Mouse (Mus musculus) forelimb bud, embryonic 11.5 days (tissue): ENCODE data around the gene Large1.
"Not testable (repeated sequence)": the region's sequence is repeated elsewhere in the genome, so short reads cannot be mapped to it uniquely, and the experiment has no call there.

Experiments
- DNase-seq: peaks from one replicate; pipeline ENCODE4 v3.0.0-alpha.2; 2012; ENCODE audit warnings: low read depth, low spot score

Gene Large1

DNA sequence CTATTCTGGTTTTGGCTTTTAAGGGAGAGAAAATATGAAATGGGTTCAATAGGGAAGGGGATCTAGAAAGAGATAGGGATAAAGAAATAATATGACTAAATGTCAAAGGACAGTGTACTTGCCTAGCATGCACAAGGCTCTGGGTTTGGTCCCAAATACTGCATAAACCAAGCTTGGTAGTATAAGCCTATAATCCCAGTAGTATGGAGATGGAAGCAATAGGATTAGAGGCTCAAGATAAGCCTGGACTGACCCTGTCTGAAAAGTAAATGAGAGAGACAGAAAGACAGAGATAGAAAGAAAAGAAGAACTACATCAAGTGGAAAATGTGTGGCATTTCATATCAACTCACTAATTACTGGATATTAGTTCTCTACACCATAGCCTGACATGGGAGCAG is 180.7 kb downstream of the Large1 start:
- no peak for DNase-seq

DNA sequence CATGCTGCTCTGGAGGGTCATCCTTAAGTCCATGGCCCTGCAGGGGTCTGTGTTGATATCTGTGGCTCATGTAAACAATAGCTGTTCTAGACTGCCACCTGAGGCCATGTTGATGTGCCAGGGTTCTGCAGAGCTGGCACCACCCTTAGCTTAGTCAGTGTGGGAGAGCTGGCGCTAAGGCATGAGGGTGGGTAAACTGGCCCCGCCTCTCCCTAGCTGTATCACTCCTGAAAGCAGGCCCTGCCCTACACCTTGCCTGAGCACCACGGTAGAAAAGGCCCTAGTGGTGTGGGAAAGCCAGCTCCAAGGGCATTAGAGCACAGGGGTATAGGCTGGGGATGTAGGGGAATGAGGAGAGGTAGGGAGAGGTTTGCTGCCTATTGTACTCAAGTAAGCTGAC is 191.3 kb downstream of the Large1 start:
- DNase-seq: no peak

DNA sequence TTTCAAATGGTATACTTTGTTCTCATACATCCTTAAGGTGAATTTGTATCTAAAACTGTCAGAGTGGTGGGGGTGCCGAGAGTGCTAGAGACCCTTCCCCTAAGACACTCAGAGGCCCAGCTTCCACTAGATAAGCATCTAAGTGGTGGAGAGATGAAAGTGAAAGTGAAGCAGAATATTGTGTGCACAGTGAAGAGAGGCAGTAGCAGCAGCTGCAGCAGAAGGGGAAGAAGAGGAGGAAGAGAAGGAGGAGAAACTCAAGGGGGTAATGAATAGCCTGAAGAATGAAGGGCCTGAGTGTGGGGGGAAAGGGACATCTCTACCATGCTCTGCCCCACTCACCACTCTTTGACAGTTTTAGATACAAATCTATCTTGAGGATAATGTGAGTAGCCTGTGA is 191.8 kb downstream of the Large1 start:
- no peak for DNase-seq

DNA sequence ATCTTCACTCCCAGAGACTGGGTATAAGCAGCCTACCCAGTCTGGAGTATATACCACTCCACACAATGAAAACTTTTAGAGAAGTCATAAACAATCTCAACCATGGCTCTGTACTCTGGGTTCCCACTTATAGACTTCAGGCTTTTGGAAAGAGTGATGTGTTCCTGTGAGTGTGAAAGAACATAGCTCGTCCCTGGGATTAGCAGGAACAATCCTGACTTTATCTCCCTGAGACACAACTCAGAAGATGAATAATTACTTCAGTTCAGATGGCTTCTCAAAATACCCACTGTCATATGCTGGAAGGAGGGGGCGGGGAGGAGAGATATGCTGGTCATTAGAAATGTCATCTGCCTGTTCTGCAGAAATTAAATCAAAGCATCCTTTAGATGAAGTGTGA is 192.4 kb downstream of the Large1 start:
- DNase-seq: no peak

DNA sequence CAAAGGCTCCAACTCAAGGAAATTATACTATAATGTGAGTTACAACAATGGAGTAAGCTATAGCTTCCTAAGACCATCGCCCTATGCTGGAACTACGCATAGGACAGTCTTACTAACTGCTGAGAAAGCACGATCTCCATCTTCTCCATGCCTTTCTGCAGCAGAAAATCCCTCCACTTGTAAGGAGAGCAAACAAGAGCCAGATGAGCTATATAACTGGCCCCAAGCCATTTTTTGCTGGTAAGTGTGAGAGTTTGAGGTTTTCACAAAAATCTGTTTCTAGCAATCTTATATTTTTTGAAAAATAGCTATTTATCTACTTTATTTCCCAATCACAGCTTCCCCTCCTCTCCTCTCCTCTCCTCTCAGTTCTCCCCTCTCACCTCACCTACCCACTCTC is 206.1 kb downstream of the Large1 start:
- DNase-seq: no peak

DNA sequence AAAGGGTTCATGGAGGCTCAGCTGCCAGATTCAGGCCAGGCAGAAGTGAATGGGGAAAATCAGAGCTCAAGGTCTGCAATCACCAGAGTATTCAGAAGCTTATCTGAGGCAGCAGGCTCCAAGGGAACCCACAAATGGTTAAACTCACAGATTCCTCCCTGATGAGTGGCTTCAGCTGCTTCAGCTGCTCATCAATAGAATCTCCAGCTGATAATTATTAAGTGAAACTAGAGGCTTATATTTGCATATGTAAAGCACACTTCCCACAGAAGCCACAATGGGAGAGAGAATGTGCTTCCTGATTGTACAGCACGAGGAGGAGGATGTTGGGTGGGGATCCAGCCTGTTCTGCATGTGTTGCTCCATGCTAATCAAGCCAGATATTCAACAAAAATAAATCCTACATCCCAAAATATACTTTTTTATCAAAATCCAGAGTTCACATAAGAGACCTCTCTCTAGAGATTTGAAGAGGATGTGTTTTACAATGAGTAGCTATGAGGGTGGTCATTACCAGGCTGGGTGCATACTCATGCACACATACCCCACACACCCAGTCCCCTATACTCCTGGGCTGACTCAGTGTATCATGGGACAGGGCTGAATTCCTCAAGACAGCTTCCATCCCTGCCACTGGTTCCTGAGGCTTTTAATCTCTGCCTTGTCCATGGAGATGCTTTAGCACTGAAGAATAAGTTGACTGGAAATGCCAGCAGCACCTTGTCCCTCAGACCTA is 210.5 kb downstream of the Large1 start:
- DNase-seq: no peak

DNA sequence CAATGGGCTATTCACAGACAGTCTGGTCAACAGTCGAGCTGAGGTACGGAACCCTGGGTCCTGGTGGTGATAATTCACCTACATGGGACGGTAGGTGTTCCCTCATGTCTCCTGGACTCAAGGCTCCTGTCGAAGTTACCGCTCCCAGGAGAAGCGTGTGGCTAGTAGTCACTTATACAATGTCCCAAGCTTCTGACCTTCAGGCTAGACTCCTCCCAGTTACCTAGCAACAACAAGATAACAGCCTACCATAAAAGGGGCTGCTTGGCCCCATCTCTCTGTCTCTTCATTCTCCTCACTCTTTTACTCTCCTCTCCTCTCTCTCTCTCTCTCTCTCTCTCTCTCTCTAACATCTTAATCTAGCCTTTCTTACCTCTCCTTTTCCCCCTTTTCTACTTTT is 217.9 kb downstream of the Large1 start:
- no peak for DNase-seq

DNA sequence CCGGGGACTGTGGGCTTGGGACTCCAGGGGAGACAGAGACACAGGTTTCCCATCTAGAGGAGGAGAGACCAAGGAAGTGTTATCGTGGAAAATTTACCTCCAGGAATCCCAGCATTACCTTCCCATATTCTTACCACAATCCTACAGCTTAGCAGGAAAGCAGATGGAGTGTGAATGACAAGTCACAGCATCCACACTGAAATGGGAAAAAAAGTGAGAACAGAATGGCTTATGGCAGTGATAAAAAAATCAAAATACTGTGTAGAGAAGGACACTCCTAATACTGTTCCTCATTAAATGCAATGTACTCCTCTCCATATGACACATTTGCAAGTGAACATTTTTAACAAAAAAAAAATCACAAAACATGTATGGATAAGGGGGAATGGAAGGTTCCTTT is 221.3 kb downstream of the Large1 start:
- no peak for DNase-seq

DNA sequence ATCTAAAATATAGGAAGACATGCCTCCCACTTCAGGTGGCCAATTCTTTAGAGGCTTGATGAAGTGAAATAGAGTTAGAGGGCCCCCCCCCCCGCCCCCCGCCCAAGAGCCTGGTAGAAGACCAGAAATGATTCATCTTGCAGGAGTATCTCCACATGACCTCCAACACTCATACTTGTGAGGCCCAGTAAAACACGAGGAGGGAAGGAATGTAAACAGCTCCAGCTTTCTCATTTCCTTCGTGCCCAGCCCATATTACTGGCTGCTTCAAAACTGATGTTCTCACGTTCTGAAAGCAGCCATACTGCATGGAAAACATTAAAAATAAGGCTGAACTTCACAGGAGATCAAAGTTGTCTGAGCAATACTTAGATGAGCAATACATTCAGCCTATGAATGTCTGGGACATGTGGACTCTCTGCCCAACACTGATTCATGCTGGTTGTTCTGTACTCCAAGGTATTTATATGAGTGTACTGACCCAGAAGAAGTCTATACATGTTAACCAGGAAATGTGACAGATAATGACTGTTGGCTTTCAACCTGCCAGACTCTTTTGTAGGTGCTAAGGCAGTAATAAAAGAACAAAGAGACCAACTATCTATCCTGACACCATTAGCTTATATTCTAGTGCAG is 229.4 kb downstream of the Large1 start:
- DNase-seq: no peak

DNA sequence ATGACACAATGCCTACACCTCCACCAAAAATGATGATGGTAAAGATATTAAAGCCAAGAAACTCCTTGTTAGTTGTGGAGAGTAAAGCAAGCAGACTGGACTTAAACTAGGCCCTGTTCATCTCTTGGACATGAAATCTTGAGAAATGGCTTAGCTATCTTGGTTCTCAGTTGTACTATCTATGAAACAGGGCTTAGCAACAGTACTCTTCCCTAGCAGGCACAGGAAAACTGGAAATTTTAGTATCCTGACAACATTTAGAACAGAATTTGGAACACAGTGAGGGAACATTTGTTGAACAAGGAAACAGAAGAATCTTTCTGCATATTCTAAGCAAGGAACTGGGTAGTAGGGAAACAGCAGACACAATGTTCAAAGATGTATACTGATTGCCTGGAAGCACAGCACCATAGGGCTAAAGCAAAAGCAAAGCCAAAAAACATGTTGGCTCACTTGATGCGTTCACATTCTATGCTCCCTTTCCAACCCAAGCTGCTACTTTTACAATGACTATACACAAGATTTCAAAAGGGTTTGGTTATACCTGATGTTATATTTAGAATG is 240.9 kb downstream of the Large1 start:
- no peak for DNase-seq

DNA sequence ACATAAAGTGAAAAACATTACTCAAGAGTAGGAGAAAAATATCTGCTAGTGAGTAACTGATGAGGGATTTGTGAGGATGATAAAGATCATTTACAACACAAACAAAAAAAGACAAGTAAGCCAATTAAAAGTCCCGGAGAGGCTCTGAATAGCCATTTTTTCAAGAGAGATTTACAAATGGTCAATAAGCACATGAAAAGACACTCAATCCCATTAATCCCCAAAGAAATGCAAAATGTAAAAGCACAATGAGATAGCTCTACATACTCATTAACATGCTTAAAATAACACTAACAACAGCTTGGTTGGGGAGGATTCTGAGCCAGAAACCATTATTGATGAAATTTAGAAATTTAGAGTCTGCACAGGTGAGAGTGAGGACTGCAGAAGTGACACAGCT is 249.3 kb downstream of the Large1 start:
- DNase-seq: no peak

DNA sequence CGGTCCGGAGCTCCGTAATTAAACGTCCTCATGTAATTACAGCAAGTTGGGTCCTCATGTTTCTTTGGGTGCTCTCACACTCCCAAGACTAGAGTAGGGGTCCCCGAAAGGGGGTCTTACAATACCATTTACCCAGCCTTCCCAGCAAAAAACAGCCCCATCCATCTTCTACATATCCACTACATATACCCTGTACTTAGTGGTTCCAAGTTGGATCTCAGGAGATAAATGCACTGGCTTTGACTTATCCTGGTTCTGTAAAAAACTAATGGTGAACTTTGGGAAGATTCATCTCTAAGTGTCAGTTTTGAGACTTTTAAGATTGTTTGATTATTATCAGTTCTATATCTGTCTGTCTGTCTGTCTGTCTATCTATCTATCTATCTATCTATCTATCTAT is 252.3 kb downstream of the Large1 start:
- no peak for DNase-seq

DNA sequence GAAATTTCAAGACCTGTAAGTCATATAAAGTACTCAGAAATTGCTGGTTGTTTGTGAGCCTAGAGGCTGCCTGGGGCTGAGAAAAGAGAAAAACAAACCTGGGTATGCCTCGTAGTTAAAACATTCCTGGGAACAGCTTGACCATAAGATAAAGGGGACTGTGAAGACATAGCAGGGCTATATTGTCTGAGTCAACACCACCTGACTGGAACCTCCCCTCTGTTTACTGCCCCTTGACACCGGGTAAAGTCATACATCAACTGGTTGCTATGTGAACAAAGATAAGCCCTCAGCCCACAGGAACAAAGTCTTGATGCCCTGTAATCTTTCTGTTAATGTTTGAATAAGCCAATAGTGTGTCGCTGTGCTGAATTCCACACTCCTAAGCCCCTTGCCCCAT is 252.7 kb downstream of the Large1 start:
- DNase-seq: not testable (repeated sequence)

DNA sequence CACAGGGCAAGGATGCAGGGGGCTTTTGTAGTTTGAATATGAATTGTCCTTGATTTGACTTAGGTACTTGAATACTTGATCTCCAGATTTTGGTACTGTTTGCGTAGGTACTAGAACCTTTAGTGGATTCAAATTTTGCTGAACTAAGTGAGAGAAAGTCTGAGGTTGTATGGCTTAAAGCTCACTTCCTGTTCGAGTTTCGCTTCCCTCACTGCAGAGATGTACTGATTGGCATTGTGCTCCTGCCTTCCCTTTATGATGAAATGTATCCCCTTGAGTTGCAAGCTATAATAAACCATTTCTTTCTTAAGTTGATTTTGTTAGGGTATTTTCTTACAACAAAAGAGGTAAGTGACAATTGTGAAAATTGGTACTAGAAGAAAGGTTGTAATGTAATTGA is 253.8 kb downstream of the Large1 start:
- DNase-seq: no peak

DNA sequence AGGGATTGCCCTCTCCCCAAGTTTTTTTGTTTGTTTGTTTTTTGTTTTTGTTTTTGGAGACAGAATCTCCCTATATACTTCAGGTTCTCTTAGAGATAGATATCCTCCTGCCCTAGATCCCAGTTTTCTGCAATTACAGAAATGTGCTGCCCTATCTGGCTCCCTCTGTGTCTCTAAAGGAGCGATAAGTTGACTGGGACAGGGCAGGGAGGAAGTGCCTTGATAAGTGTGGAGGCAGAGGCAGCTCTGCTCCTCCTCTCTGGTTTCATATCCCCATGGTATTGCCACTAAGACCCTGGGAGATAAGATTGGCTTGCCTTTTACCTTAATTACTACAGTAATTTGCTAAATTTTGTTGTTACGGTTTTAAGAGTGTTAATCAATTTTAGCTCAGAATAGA is 256.4 kb downstream of the Large1 start:
- DNase-seq: no peak

DNA sequence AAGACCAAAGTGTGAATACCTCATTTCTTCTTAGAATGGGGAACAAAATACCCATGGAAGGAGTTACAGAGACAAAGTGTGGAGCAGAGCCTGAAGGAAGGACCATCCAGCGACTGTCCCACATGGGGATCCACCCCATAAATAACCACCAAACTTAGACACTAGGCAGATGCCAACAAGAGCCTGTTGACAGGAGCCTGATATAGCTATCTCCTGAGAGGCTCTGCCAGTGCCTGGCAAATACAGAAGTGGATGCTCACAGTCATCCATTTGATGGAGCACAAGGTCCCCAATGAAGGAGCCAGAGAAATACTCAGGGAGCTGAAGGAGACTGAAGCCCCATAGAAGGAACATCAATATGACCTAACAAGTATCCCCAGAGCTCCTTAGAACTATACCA is 275.6 kb downstream of the Large1 start:
- DNase-seq: not testable (repeated sequence)

DNA sequence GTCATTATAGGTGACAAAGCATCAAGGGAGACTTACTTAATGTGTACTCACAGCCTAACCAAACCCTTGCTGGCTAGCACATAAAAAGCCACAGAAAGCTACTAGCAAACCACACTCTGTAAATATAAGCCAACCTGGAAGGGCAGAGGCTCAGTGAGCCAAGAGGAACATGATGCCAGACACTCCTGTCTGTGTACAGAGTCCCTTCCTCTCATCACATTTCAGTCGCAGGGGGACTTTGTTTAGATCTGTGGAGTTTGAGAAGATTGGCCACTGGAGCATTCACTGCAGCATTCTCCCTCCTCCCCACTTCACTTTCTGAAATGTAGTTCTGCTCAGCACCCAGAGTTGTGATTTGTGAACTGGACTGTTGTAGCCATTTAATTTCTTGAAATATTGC is 291.9 kb downstream of the Large1 start:
- no peak for DNase-seq

DNA sequence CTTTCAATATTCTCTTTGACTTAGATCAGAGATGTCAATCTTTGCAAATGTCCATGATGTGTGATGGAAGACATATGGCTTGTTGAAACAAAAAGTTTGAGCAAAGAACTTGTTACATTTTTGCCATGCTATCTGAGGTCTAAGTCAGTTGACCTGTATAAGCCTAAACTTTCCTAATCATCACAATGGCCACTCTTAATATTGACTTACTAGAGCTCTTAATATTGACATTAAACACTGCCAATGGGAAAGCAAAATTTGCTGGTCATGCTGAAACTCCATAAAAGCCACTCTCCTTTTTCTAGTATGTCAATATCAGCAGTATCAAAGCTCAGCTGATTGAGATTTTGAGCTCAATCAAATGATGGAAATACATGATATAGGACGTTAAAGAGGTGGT is 298.6 kb downstream of the Large1 start:
- DNase-seq: no peak

DNA sequence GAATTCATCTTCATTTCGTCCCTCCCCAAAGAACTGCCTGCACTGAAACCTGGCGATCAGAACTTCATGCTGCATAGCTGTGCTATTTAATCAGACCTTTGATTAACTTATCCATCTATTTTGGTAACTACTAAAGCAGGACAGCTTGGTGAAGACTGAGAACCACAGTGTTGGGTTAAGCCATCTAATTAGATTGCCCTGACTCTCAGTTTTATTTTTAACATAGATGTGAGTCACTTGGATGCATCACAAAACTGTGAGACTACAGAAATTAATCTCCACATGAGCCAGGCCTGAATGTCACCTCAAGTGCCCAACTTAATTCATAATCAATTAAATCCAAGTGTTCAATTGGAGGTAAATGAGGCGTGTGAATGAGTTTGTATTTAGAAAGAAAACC is 299.5 kb downstream of the Large1 start:
- DNase-seq: no peak

DNA sequence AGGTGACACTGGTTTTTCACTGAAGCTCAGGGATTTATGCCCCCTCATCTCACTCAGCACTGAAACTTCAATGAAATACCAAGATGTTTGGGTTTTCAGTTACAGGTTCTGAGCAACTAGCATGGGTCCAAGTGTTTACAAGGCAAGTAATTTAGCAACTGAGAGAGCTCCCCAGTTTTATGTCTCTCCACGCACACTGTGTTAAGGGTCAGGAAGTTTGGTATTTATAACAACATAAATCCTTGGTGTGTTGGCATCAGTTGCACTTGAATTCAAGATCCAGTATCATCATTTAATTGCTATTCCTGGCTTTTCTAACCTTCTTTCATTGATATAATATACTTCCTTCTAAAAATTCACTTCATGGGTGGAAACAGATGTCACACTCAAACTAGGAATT is 300.9 kb downstream of the Large1 start:
- DNase-seq: no peak

DNA sequence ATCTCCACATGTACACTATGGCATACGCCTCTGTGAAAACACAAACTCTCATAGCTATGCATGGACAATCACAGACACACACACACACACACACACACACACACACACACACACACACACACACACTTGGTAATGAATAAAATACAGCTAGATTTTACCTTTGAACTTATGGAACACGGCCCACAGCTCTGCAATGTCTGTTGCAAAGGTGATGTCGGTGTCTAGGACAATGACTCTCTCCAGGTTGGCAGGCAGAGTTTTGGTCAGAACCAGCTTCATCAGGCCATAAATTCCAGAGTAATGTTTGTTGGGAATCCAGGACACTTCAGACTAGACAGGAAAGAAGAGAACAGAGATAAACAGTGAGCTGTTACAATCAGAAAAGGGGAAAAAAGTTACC is 305.2 kb downstream of the Large1 start:
- DNase-seq: no peak

DNA sequence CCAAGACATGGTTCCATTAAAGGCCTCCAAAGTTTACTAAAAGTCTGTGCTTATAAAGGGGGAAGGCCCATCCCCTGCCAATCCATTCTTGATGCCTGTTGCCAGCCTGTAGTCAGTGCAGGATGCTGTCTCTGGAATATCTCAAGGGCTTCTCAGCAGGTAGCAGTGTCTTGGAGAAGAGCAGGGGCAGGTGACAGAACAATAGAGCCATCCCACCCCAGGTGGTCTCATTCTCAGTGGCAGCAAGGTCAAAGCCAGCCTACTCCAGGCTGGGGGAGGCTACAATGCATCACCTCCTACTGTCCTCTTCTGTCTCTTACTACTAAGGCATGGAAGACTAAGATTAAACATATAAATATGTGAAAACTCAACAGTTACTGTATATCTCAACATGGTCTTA is 323.6 kb downstream of the Large1 start:
- no peak for DNase-seq

DNA sequence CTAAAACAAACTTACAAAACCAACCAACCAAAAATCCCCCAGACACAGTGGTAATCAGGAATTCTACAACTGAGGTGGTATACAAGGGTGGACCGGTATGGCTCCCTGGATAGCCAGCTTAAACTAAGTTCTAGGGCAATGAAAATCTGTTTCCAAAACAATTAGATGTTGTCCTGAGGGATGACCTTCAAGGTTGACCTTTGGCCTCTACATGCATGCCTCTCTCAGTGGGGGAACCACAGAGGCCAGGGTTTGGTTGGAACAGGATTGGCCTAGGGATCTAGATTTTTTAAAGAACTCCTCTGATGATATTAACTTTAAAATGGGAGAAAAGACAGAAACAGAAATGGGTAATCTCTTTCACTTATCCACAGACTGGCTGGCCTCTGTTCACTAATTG is 335.1 kb downstream of the Large1 start:
- DNase-seq: no peak
